ENCODE assay signal across 17 mouse cellular contexts in the genomic region with DNA sequence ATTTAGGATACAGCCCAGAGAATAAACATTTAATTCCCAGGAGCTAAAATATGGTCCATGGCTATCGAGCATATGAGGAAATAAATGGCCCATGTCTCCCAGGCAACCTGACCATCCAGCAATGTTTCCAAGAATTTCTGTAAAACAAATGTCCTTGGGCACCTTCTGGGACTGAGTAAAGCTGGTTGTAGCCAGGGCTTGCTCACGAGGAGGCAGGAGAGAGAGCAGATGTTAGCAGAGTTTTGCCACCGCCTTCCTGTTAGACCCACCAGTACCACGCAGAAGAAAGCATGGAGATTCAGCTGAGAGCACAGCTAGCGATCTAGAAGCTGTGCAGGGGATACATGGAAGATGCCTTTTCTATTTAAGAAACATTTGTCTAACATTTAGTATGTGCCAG.
DNase-seq lines count a peak whose midpoint lies in the region; ATAC-seq and TF ChIP-seq lines count a peak whose summit lies in the region.
"Had no signal": no experiment of that assay in that cellular context is flagged by ENCODE, and none has a peak within 500 bp of the region (broad histone marks: within the 10 kb centered on the region; RNA-seq: fewer than 3 reads in every experiment).

No protein-coding gene starts in this region.

- TF ChIP-seq CTCF in brain, embryonic 14.5 days (IDR thresholded peaks at IDR 0.05; ENCODE audit: borderline replicate concordance, extremely low read depth, insufficient read depth, insufficient read length), result no peak

- intact Hi-C loops in left cerebral cortex, postnatal 25 days (cut with DNase I), result no loop called here
- intact Hi-C loops in left cerebral cortex, postnatal 36 days (cut with DNase I), result no loop called here
- intact Hi-C loops in gastrocnemius, postnatal 36 days (cut with DNase I), result no loop called here

- H3K27me3 ChIP-seq in hindbrain, embryonic 11.5 days (ENCODE audit: control insufficient read depth, insufficient read depth, low read length), result no peaks in the 10 kb centered on the region
- no peaks in the 10 kb centered on the region for H3K27me3 ChIP-seq in midbrain, embryonic 16.5 days (ENCODE audit: control insufficient read depth, insufficient read depth, low read depth, low read length)
- H3K27me3 ChIP-seq: heart, embryonic 15.5 days had no signal

- no peaks in the 10 kb centered on the region for H3K36me3 ChIP-seq in hindbrain, embryonic 11.5 days (ENCODE audit: control insufficient read depth, insufficient read depth, low read length)
- no peaks in the 10 kb centered on the region for H3K36me3 ChIP-seq in midbrain, embryonic 16.5 days (ENCODE audit: control insufficient read depth, insufficient read depth, low read length)
- H3K36me3 ChIP-seq: heart, embryonic 15.5 days had no signal

- no peak overlapping the region for H3K4me2 ChIP-seq in hindbrain, embryonic 11.5 days (replicated peaks; ENCODE audit: low read depth, low read length)
- no peak overlapping the region for H3K4me2 ChIP-seq in midbrain, embryonic 16.5 days (ENCODE audit: low read length)
- H3K4me2 ChIP-seq: heart, embryonic 15.5 days had no signal

- H3K9ac ChIP-seq in hindbrain, embryonic 11.5 days (ENCODE audit: low read depth, low read length), result no peak overlapping the region
- H3K9ac ChIP-seq in midbrain, embryonic 16.5 days (ENCODE audit: low read depth, low read length), result no peak overlapping the region
- H3K9ac ChIP-seq: heart, embryonic 15.5 days; liver, postnatal 0 days had no signal

- no peak overlapping the region for H3K27ac ChIP-seq in hindbrain, embryonic 11.5 days (ENCODE audit: low read depth, low read length)
- H3K27ac ChIP-seq in midbrain, embryonic 16.5 days (ENCODE audit: low read length), result 0 out of 2 replicates have a peak overlapping the region, but pooled peaks have one; percentile 35
- H3K27ac ChIP-seq: heart, embryonic 15.5 days had no signal

- H3K4me1 ChIP-seq in hindbrain, embryonic 11.5 days (replicated peaks; ENCODE audit: control insufficient read depth, insufficient read depth, low read length), result no peaks in the 10 kb centered on the region
- H3K4me1 ChIP-seq in midbrain, embryonic 16.5 days (ENCODE audit: control insufficient read depth, insufficient read depth, low read length), result peaks cover 6% of the 10 kb centered on the region
- H3K4me1 ChIP-seq: heart, embryonic 15.5 days had no signal

- H3K4me3 ChIP-seq in hindbrain, embryonic 11.5 days (ENCODE audit: low read depth, low read length), result no peak overlapping the region
- H3K4me3 ChIP-seq in midbrain, embryonic 16.5 days (ENCODE audit: low read depth, low read length), result no peak overlapping the region
- H3K4me3 ChIP-seq: erythroblast, embryonic 14.5 days; heart, embryonic 15.5 days had no signal

- peak; percentile 20 to 25 for DNase-seq in left cerebral cortex, postnatal 25 days (ENCODE audit: low spot score in 2 of 2)
- DNase-seq in left cerebral cortex, postnatal 36 days (ENCODE audit: low spot score in 2 of 2), result no peak
- peak; percentile 70 for DNase-seq in brain, embryonic 14.5 days (ENCODE audit: low read depth)
- peak; percentile 3 for DNase-seq in hindbrain, embryonic 11.5 days (ENCODE audit: low spot score)
- DNase-seq in heart, adult 18-20 months, result no peak
- no peak for DNase-seq in gastrocnemius, postnatal 36 days
- DNase-seq: adrenal gland, adult 2 months; cerebellum, adult 11 months; kidney, adult 2 months; kidney, postnatal 25 days; liver; liver, postnatal 0 days; lung, postnatal 36 days; thymus, postnatal 4 days had no signal

- 67% methylated on average over 5 of the region's 5 CpGs for WGBS in hindbrain, embryonic 11.5 days
- 57% methylated on average over 5 of the region's 5 CpGs for WGBS in midbrain, embryonic 16.5 days

- no peak for ATAC-seq in hindbrain, embryonic 11.5 days (ENCODE audit: low FRiP score)
- no peak for ATAC-seq in midbrain, embryonic 16.5 days
- ATAC-seq: liver, postnatal 0 days had no signal

- TF ChIP-seq POLR2A in brain, embryonic 14.5 days (IDR thresholded peaks at IDR 0.05; ENCODE audit: borderline replicate concordance, extremely low read depth, insufficient read depth, insufficient read length, poor library complexity, severe bottlenecking), result no peak

- no peaks in the 10 kb centered on the region for H3K9me3 ChIP-seq in hindbrain, embryonic 11.5 days (ENCODE audit: control insufficient read depth, low read length)
- H3K9me3 ChIP-seq in midbrain, embryonic 16.5 days (replicated peaks; ENCODE audit: control insufficient read depth, low read length, poor library complexity, severe bottlenecking), result no peaks in the 10 kb centered on the region
- H3K9me3 ChIP-seq: heart, embryonic 15.5 days had no signal

Comparison
In these comparisons a context has a peak if more than half of its experiments do, and no peak if none do; other contexts are left out.
1. DNase-seq: peak in left cerebral cortex, postnatal 25 days (2 of 2), brain, embryonic 14.5 days (single experiment) and hindbrain, embryonic 11.5 days (single experiment); none in left cerebral cortex, postnatal 36 days (0 of 2), heart, adult 18-20 months (0 of 2) and gastrocnemius, postnatal 36 days (0 of 2).